Mouse (Mus musculus): ENCODE results near the gene Stard10. TPM values are rescaled to one million over a fixed set of nuclear protein-coding genes. Genes with fewer than 3 reads are reported as not detected.
A peak's percentile ranks its signal among the peaks of the same experiment; 100 is the strongest.

Gene Stard10
- total and polyA plus RNA-seq, 2 experiments = 846 to 1,131 TPM

DNA sequence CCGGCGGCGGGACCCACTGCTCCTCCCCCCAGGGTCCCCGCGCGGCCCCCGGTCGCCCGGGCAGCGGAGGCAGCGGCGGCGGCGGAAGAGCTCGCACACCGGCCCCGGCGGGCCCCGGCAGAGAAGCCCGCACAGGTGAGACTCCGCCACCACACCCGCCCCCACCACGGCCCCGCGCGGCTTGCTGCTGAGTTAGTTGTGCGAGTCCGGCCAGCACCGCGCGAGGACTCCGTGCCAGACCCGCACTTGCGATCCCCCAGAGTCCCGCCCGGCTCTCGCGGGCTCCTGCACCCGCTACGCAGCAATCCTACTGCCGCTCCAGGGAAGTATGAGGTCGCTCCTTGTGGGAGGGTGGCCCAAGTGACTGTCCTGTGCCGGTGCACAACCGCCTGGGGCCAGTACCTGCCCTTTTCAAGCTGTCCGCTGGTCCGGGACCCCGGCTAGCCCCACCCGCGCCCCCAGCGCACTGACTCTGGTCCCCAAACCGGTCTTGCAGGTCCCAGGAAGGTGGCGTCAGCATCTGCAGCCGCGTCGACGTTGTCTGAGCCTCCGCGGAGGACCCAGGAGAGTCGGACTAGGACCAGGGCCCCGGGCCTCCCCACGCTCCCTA, 4.4 kb downstream of the Stard10 start:
- Histone ChIP-seq H3K27me3 (ENCODE audit: control insufficient read depth, insufficient read depth, low read length) (no peaks in the 10 kb centered on the region), H3K79me2 (ENCODE audit: control insufficient read depth, insufficient read depth, low read length) (peaks cover 13% of the 10 kb centered on the region; the same call in 1 of the 2 replicates), H3K9ac (ENCODE audit: low read depth, low read length) (peak overlapping the region; percentile 96), H3K4me3 (ENCODE audit: insufficient read depth, low read depth, low read length) (peak overlapping the region; percentile 73), H3K4me1 (ENCODE audit: control insufficient read depth, insufficient read depth, low read length) (peaks cover 17% of the 10 kb centered on the region), H3K27ac (replicated peaks; ENCODE audit: insufficient read depth, low read depth, low read length) (peak overlapping the region; percentile 98), H3K36me3 (ENCODE audit: control insufficient read depth, insufficient read depth, low read length) (peaks cover 14% of the 10 kb centered on the region)
- no peak for TF ChIP-seq CTCF (IDR thresholded peaks at IDR 0.05; ENCODE audit: low read depth, low read length)
- no peak; the same call in 1 of the 2 replicates for TF ChIP-seq POLR2A (IDR thresholded peaks at IDR 0.05; ENCODE audit: extremely low read depth, insufficient read depth, low read length)
- WGBS = 2% methylated on average over 57 of the region's 61 CpGs
- DNase-seq (ENCODE audit: extremely low read depth, low read depth, low spot score) = no peak

DNA sequence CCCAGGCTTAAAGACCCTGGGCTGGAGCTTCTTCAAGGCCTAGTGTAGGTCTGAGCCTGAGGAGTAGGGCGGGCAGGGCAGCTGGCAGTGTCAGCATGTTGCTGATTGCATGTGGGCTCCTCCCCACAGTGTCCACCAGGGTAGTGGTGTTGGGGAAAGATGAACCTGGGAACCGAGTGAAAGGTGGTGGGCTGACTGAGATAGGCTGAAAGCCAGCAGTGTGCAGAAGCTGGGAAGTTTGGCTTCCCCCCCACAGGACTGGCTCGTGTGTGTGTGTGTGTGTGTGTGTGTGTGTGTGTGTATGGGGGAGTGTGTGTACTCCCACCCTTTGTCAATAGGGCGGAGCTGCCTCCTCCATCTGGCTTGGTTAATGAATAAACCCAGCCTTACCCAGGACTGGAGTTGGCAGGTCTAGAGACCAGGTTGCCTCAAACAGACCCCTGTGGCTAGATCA, 6.3 kb downstream of the Stard10 start:
- Histone ChIP-seq H3K27ac (replicated peaks; ENCODE audit: insufficient read depth, low read depth, low read length) (peak overlapping the region; percentile 100), H3K36me3 (ENCODE audit: control insufficient read depth, insufficient read depth, low read length) (peaks cover 20% of the 10 kb centered on the region), H3K4me1 (ENCODE audit: control insufficient read depth, insufficient read depth, low read length) (peaks cover 31% of the 10 kb centered on the region), H3K9ac (ENCODE audit: low read depth, low read length) (peak overlapping the region; percentile 96), H3K4me3 (ENCODE audit: insufficient read depth, low read depth, low read length) (peak overlapping the region; percentile 73), H3K79me2 (ENCODE audit: control insufficient read depth, insufficient read depth, low read length) (peaks cover 23% of the 10 kb centered on the region; the same call in 1 of the 2 replicates), H3K27me3 (ENCODE audit: control insufficient read depth, insufficient read depth, low read length) (no peaks in the 10 kb centered on the region)
- TF ChIP-seq CTCF (IDR thresholded peaks at IDR 0.05; ENCODE audit: low read depth, low read length) (peak; percentile 49), POLR2A (IDR thresholded peaks at IDR 0.05; ENCODE audit: extremely low read depth, insufficient read depth, low read length) (peak; percentile 66; the same call in 1 of the 2 replicates)
- DNase-seq (ENCODE audit: extremely low read depth, low read depth, low spot score) = peak; percentile 98
- 22% methylated on average over 4 of the region's 4 CpGs for WGBS

DNA sequence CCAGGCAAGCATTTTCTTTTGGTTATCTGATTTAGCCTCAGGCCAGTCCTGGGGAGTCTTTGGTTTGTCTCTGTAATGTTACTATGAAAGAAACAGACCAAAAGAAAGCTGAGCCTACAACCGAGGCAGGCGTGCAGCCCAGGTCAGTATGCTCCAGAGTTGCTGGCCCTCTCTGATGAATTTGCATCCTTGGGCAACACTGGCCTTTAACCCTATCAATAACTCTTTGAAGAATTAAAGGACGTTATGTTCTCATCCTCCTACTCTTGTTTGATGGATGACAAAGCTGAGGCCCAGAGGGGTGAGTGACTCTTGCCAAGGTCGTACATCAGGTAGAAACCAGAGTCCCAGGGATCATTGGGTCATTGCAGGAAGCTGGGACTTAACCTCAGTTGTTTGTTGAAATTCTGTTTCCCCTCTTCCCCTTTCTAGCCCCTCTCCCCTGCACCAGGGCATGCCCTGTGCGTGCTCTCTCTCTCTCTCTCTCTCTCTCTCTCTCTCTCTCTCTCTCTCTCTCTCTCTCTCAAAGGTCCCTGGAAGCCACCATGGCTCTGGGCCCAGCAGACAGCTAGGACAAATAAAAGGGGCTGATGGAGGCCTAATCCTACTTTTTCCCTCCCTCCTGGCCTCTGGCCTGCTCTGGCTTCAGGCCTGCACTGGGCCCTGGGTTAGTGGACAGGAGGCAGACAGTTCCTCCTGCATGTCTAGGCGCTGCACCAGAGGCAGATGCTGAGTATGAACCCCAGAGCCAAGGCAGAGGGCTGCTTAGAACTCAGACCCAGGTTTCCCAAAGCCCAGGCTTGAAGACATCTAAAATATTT, 7.5 kb downstream of the Stard10 start:
- 24% methylated on average over 6 of the region's 6 CpGs for WGBS
- Histone ChIP-seq H3K27ac (replicated peaks; ENCODE audit: insufficient read depth, low read depth, low read length) (peak overlapping the region; percentile 100), H3K27me3 (ENCODE audit: control insufficient read depth, insufficient read depth, low read length) (no peaks in the 10 kb centered on the region), H3K36me3 (ENCODE audit: control insufficient read depth, insufficient read depth, low read length) (peaks cover 25% of the 10 kb centered on the region), H3K9ac (ENCODE audit: low read depth, low read length) (peak overlapping the region; percentile 90), H3K4me1 (ENCODE audit: control insufficient read depth, insufficient read depth, low read length) (peaks cover 40% of the 10 kb centered on the region), H3K79me2 (ENCODE audit: control insufficient read depth, insufficient read depth, low read length) (peaks cover 26% of the 10 kb centered on the region; the same call in 1 of the 2 replicates), H3K4me3 (ENCODE audit: insufficient read depth, low read depth, low read length) (peak overlapping the region; percentile 26)
- 0 out of 2 replicates have a peak, but pooled peaks have one; percentile 27 for TF ChIP-seq POLR2A (IDR thresholded peaks at IDR 0.05; ENCODE audit: extremely low read depth, insufficient read depth, low read length)
- no peak for TF ChIP-seq CTCF (IDR thresholded peaks at IDR 0.05; ENCODE audit: low read depth, low read length)
- DNase-seq (ENCODE audit: extremely low read depth, low read depth, low spot score) = peak; percentile 100

DNA sequence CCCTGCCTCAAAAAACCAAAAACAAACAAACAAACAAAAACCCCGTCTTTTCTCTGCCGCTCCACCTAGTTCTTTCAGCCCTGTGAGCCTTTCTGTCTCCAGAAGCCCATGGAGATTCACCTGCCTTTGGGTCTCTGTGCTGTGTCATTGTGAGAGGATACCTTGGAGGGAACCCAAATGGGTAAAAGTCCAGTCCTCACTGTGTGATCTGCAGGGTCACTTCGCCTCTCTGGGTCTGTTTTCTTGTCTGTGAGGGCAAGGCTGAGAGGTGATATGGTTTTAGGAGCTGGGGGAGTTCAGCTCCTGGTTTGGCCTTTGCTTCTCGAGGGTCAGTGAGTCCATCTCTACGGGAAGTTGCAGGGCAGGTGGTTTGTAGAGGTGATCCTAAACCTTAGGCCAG, 9.1 kb downstream of the Stard10 start:
- H3K4me3 ChIP-seq (ENCODE audit: insufficient read depth, low read depth, low read length) = peak overlapping the region; percentile 11; the same call in 1 of the 2 replicates
- 25% methylated on average over 5 of the region's 5 CpGs for WGBS
- peak overlapping the region; percentile 67 for H3K9ac ChIP-seq (ENCODE audit: low read depth, low read length)

DNA sequence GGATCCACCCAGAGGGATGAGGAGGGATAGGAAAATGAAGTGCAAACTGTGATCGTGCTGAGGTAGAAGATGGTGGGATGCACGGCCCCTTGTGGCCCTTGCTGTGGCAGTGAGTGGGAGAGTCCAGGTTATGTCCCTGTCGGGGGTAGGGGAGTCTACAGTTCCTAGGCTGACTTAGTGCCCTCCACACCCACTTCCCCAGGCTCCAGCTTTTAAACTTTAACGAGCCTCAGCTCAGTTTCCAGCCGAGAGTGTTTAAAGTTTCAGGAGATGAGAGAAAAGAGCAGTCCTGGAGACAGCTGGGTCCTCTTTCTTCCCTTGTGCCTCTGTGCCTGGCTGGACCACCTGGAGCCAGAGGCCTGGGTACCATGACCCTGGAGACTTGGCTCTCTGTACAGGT, 10.4 kb downstream of the Stard10 start:
- Histone ChIP-seq H3K36me3 (ENCODE audit: control insufficient read depth, insufficient read depth, low read length) (peaks cover 27% of the 10 kb centered on the region), H3K9ac (ENCODE audit: low read depth, low read length) (peak overlapping the region; percentile 67), H3K27me3 (ENCODE audit: control insufficient read depth, insufficient read depth, low read length) (no peaks in the 10 kb centered on the region), H3K27ac (replicated peaks; ENCODE audit: insufficient read depth, low read depth, low read length) (peak overlapping the region; percentile 98), H3K4me3 (ENCODE audit: insufficient read depth, low read depth, low read length) (peak overlapping the region; percentile 6), H3K79me2 (ENCODE audit: control insufficient read depth, insufficient read depth, low read length) (peaks cover 17% of the 10 kb centered on the region; the same call in 1 of the 2 replicates), H3K4me1 (ENCODE audit: control insufficient read depth, insufficient read depth, low read length) (peaks cover 56% of the 10 kb centered on the region)
- WGBS = 29% methylated on average over 5 of the region's 5 CpGs
- no peak for TF ChIP-seq CTCF (IDR thresholded peaks at IDR 0.05; ENCODE audit: low read depth, low read length)
- TF ChIP-seq POLR2A (IDR thresholded peaks at IDR 0.05; ENCODE audit: extremely low read depth, insufficient read depth, low read length) = no peak
- no peak for DNase-seq (ENCODE audit: extremely low read depth, low read depth, low spot score)

More for the DNA sequence above, 9.1 kb downstream of the Stard10 start:
- TF ChIP-seq CTCF (IDR thresholded peaks at IDR 0.05; ENCODE audit: low read depth, low read length) = no peak
- no peak for TF ChIP-seq POLR2A (IDR thresholded peaks at IDR 0.05; ENCODE audit: extremely low read depth, insufficient read depth, low read length)
- peaks cover 27% of the 10 kb centered on the region for H3K36me3 ChIP-seq (ENCODE audit: control insufficient read depth, insufficient read depth, low read length)
- no peaks in the 10 kb centered on the region for H3K27me3 ChIP-seq (ENCODE audit: control insufficient read depth, insufficient read depth, low read length)
- H3K27ac ChIP-seq (replicated peaks; ENCODE audit: insufficient read depth, low read depth, low read length) = peak overlapping the region; percentile 98
- peaks cover 27% of the 10 kb centered on the region; the same call in 1 of the 2 replicates for H3K79me2 ChIP-seq (ENCODE audit: control insufficient read depth, insufficient read depth, low read length)
- peak; percentile 96 for DNase-seq (ENCODE audit: extremely low read depth, low read depth, low spot score)
- peaks cover 48% of the 10 kb centered on the region for H3K4me1 ChIP-seq (ENCODE audit: control insufficient read depth, insufficient read depth, low read length)

All from liver, adult 2 months (tissue).